Mouse (Mus musculus) thymus, postnatal 14 days (tissue): Measurements from ENCODE around the gene Plpp1.

Experiments
- DNase-seq: peaks from one replicate; pipeline ENCODE4 v3.0.0; 2021

Gene Plpp1

DNA sequence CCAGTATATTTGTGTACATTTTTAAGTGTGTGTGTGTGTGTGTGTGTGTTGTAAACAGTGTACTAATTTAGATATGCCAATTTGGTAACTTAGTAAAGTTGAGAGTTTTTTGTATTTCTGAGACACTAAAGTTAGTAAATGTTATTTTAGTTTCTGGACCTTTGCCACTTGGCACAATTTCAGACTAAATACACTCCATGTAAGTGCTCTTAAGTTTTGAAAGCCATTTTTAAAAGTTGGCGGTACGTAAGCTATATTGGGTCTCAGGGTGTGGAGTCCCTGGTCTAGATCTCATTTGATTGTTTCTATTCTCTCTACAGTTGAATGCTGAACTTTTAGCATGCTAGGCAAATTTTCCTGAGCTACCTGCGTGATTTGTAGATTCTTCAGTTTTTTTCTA is 17.5 kb downstream of the Plpp1 start:
- no peak for DNase-seq

DNA sequence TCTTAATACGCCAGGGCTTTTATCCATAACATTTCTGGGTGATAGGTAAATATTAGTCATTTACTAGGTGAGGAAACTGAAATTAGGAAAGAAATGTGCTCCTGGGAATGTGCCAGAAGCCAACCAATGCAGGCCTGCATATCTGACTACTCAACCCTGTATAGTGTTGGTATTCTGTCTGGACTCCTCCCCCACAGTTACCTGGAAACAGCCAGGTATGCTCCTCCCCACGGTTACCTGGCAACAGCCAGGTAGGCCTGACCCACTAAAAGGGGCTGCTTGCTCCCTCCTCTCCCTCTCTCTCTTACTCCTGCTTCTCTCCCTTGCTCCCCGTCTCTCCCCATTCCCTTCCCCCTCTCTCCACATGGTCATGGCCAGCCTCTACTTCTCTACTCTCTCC is 21.8 kb downstream of the Plpp1 start:
- no peak for DNase-seq

DNA sequence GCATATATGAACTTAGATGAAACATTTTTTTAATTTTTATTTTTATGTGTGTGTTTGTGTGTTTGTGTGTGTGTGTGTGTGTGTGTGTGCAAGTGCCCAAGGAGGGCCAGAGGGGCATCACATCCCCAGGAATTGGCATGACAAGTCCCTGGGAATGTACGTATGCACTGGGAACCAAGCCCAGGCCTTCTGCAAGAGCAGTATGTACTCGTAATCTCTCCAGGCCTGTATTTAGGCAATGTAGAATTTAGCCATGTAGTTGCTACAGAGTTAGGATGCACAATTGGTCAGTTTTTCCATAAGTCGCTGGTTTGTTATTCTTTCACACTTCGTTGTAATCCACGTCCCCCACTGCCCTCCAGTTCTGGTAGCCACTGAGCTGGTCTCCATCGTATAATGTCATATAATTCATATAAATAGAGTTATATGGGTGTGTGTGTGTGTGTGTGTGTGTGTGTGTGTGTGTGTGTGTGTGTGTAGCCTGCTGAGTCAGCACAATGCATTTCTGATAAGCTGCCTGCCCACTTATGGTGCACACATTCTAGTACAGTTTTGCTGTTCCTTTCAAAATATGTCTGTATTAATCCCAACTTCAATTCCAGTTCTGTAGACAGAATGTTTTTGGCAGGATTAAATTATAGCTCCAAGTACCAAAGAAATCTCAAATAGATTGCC is 22.8 kb downstream of the Plpp1 start:
- no peak for DNase-seq

DNA sequence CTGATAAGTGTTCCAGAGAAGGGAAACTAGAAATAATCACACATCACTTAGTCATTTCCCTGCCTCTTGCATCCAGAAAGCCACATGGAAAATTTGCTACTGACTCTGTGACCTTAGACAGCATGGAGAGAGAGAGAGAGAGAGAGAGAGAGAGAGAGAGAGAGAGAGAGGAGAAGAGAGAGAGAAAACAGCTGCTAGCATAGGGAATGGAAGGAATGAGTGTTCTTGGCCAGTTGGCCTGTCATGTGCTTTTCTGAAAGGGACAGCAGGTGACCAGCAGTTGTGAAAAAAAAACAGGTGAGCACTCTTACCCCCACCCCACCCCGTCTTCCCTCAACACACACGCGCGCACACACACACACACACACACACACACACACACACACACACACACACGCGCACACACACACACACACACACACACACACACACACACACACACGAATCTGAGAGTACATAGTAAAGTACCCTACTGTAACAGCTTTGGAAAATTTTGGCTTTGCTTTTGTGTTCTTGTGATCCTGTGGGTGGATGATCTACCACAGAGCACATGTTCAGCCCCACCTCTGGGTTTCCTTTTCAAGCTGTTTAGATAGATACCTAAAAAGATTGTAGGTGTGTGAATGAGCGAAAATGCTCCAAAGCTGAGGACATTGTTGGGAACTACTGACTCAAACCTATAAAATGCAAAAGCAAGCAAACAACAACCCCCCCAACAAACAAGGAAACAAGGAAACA is 23.5 kb downstream of the Plpp1 start:
- no peak for DNase-seq

DNA sequence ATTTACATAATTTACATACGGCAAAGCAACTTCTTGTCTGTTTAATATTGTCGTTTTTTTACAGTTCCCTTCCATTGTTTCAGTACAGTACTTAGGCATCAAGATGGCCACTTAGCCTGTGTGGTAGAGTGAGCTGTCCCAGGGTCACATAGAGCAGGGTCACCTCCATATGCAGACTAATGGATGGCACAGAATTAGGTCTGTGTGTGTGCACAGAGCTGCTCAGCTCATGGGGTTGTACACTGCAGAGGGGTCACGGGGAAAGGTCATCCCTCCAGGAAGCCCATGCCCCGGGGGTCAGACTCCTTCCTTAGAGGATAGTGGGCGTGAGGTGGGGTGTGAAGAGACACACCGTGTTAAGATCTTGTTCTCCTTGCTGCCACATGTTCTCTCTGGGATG is 24.9 kb downstream of the Plpp1 start:
- DNase-seq, result no peak

DNA sequence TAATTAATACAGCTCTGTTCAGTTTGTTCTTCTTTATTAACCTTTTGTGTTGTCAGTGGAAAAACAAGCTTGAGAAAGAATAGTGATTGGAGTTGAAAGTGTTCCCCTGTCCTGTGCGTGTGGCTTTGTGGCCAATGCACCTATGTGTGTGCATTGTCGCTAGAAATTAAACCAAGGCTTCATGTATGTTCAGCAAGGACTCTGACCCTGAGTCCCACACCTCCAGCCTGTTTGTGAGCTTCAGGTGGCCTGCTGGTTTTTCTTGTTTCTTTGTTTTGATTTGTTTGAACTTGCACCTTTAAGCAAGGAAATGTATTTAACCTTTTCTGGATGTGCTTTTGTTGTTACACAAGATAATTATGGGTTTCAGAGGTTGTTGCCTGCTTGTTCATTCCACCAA is 29.0 kb downstream of the Plpp1 start:
- DNase-seq, result no peak

DNA sequence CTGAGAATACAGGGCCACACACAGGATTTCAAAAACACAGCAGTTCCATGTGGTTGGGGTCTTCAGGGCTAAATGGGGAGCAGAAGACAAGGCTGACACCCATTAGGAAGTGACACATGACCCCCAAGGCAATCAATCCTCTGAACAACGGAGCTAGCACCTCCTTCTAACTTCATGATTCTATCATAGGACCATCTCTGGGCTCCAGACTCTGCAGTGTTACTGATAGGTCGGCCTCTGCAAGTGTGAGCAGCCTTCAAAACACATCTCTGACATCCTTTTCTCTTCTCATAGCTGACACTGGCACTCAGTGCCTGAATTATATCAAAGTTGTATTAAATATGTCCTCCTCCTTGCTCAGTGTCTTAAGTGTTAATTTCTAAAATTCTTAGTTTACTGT is 32.0 kb downstream of the Plpp1 start:
- DNase-seq, result no peak

DNA sequence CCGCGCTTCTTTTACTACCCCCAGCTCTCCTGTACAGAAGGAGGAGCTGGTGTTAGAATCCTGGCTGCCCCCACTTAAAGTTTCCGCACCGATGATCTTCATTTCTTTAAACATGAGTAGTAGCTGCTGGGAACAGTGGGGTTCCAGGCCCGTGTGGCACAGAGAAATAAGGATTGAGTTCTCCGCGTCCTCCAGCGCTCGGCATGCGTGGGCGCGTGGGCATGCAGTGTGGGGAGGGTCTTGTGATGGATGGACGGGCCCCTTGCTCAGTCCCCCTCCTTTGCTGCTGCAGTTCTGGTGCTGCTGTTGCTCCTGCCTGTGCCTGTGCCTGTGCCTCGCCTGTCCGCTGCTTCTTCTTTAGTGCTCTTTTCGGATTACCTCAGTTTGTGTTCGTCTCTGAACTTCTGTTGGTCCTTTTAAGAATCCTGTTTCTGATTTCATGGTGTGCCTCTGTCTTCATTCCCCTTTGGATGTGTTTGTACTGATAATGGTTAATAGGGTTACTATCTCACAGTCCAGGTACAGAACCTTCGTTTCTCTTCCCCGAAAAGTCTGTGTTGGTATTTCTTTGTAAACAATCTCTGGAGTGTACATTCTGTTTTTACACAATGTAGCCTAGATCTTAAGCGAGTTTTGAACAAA is 32.8 kb downstream of the Plpp1 start:
- no peak for DNase-seq

DNA sequence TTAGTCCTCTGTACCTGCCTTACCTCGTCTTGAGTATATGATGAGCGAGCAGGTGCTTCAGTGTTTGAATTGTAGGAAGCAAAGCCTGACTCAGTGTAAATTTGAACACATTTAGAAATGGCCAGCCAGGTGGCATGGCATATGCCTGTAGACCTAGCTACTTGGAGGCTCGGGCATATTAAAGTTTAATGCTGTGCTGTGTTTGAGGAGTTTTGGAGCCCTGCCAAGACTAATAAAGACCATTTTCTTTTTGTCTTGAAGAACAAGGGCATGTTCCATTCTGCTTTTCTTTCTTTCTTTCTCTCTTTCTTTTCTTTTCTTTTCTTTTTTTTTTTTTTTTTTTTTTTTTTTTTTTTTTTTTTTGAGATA is 33.3 kb downstream of the Plpp1 start:
- DNase-seq, result no peak

DNA sequence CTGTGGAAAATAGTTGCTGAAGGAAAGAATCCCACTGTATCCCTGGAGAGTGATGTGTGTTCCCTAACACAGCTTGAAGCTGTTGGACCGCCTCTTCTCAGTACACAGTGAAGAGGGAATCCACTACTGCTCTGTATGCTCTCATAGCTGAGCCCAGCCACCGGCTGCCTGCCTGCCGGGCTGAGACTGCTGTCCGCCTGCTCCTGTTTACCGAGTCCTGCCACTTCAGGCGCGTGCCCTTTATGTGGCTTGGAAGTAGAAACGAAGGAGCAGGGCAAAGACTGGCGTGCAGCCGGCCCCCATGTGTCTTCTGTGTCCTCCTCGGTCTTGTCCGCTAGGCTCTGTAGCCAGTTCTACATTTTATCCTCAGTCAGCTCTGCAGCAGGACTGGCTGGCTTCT is 34.5 kb downstream of the Plpp1 start:
- DNase-seq, result no peak

DNA sequence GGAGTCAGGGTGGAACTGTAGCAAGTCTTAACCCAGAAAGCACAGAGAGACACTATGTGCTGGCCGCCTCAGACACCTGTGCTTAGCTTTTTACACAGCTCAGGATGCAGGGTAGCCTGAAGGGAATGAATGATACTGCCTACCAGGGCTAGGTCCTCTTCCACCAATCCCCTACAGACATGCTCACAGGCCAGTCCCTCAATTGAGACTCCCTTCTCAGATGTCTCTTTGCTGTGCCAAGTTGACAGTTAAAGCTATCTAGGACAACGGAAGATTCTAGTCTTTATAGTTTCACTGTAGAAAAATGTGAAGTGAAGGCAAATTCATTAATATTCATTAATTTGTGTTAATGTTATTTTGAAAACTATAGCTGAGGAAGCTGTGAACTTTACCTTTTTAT is 36.4 kb downstream of the Plpp1 start:
- no peak for DNase-seq

DNA sequence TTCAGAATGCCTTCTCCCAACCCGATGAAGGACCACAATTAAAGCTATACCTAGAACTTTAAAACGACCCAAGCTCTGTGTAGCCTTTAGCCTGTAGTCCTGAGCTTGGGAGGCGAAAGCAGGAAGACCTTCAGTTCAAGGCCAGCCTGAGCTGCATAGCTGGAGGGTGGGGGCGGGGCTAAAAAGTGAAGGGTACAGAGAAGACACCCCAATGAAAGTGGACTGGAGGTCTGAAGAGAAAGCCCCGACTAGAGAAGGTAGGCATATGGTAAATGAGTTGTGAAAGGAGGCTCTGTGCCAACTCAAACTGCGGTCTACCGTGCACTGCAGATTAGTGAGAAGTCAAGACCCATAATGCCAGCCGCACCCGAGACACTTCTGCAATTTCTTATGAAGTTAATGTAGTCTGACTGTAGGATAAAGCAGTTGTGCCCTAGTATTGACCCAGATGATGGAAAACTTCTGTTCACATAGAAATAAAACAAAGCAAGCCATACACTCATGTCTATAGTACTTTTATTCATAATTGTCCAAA is 37.1 kb downstream of the Plpp1 start:
- no peak for DNase-seq

DNA sequence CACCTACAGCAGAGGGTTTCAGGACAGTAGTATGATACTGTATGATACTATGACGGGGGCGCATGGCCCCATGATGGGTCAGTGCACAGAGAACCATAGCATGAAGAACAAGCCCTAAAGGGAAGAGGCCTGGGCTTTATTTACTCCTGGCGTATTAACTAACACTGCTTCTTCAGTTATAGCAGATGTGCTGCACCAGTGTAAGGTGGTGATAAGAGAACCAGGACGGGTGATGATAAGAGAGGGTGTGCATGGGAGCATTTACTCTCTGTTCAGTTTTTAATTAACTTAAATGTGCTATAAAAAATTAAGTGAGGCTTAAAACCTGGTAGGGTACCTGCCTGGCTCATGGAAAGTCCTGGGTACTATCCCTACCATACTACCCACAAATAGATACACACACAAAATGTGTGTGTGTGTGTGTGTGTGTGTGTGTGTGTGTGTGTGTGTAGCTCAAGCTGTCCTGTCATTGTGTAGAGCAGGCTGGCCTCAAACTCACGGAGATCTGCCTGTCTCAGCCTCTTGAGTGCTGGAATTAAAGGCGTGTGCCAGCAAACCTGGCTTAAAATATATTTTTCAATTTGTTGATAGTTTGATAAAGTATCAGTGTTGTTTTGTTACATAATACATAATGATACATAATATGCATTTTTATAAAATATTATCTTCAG is 38.1 kb downstream of the Plpp1 start:
- no peak for DNase-seq

DNA sequence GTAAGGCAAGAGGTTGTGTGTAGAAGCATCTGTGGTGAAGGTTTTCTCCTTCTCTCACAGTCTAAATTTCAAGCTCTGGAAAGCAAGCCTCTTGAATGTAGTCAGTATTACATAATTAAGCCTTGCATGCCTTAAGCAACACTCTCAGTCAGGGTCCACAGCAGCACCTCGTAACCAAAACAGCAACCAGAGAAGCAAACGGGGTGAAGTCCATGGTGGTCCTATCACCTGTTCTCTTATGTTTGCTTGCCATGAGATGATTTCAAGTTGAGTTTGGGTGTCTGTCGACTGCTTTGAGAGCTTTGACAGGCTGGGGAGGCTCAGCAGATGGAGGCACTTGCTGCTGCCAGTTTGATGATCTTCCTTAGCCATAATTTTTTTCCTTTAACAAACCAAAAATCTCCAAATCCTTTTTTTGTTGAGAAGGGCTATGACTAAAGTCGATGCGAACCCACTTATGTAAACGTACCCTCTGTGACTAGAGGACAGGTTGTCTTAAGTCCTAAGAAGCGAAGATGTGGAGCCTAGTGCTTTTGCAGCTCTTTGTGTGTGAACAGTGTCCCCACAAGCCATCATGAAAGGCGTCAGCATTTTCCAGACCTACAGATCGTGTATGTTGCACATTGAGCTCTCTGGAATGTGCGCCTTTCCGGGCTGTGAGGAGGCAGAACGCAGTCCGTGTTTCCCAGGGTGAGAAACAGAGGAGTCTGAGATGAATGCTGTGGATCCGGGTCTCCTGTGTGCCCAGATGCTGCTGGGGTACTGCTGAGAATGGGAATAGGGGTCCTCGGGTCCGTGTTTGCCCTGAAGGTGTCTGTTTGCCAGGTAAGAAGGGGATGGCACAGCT is 39.9 kb downstream of the Plpp1 start:
- no peak for DNase-seq

DNA sequence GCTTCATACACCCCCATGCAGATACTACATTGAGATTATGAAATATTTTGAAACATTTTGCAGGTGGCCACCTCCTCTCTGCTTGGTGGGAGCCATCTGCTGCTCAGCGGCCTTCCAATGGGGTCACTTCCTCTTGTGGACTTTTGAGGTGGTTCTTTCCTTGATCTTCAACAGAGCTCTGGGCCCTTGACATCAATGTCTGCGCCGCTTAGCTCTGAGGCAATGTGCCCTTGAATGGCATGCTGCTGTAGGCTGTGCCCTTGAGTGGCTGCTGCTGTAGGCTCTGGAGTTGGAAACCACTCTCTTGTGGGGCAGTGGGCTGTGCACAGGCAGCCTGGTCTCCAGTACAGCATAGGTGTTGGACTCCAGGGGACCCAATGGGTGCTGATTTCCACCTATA is 45.3 kb downstream of the Plpp1 start:
- DNase-seq, result no peak

DNA sequence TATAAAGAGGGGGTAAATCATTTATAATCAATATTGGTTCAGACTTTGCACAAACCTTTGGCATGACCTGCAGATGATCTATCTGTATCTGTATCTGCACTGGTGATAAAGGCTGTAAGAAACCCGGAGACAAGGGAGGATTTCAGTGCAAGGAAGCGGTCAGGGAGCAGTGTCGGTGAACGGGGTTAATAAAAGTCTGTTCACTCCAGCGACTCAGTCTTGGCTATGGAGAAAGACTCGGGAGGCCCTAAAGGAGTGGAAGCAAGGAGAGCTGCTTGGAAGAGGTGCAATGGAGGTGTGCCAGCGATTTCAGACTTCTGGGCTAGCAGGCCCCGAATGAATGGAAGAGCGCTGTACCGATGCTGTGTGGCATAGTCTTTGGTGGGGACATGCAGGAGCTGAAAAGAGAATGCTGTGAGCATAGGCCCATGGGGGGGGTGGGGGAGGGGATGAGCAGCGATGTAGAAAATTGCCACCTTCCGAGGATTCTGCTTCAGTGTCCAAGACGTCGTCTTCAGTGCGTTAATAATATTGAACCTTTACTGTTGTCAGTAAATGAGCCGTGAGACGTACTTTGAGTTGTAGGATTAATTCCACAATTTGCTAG is 53.2 kb downstream of the Plpp1 start:
- no peak for DNase-seq

DNA sequence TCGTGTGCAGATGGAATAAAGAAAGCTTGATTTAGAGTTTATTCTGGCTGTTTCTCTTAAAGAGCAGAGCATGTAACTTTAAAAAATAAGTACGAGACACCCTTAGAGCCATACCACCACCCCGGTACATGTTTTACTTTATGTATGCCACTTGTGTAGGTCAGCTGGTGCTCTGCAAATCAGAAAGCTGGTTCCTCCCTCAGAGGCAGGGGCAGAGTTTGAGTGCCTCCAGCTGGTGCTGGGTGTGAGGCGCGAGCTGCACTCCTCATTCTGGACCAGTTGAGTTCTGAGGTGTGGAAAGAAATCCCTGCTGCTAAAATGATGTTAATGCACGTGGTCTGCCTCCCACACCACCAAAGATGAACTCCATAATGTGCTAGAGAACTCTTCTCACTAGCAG is 53.8 kb downstream of the Plpp1 start:
- DNase-seq, result no peak

DNA sequence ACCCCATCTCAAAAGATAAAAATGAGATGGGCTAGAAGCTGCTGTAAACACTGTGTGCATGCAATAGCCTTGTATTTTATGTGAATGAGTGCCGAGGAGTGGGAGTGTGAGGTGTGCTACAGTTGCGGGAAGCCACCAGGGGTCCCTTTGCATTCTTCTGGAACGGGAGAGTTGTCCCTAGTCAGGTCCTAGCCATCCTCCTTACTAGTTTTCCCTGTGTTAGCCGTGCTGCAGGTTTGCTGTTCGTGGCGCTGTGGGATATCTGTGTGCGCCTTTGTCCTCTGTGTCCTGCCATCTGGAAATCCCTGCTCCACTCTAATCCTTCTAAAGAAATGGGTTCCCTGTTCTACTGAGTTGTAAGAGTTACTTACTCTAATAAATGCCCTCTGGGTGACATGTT is 57.3 kb downstream of the Plpp1 start:
- no peak for DNase-seq

DNA sequence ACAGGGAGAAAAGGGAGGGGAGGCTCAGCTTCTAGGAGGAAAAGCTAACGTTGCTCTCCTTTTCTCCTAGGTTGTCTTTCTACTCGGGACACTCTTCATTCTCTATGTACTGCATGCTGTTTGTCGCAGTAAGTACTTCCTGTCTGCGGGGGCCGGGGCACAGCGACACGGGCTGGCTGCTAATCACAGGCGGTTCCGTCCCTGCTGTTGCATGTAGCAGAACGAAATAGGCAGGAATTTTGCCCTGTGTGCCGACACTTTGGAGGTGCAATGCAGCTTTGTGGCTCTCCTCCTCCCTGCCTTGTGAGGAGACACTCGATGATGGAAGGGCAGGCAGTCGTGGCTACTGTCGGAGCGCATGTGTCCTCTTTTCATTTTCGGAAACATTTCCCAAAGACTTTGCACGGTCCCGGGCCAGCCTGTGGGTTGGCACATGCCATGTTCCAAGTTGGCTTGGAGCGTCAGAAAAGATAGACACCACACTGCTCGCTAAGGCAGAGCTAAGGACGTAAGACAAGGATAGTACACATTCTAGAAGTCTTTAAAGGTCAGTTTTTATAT is 59.1 kb downstream of the Plpp1 start:
- no peak for DNase-seq

DNA sequence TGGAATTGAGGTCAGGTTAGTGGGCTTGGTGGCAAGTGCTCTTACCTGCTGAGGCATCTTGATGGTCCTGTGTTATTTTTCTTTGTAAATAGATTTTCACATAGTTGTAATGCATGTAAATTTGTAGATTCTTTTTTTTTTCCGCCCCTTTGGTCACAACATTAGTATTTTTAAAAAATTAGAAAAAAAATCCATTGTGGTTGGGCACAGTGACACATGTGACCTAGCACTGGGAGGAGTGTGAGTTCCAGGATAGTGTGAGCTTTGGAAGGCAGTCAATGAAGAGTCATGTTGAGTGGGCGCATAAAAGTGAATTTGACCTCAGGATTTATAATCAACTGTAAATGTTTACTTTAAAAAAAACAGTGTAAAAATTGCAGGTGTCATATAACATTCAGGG is 59.8 kb downstream of the Plpp1 start:
- DNase-seq, result no peak

DNA sequence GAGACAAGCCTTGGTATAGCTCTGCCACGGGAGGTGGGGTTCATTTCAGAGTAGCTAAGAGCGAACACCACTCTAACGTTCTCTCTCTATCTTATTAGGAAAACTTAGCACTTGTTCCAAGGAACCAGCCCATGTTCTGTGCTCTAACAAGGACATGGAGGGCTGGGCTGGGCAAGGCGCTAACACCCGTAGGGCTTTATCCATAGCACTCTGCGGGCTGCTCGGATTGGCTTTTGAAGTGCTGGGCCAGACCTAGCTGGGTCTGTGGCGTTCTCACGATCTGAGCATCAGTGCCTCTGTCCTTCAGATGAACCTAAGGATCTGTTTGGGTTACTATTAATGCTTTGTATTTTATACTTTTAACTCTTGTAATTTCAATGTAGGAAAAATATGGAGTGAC is 60.3 kb downstream of the Plpp1 start:
- DNase-seq, result no peak

DNA sequence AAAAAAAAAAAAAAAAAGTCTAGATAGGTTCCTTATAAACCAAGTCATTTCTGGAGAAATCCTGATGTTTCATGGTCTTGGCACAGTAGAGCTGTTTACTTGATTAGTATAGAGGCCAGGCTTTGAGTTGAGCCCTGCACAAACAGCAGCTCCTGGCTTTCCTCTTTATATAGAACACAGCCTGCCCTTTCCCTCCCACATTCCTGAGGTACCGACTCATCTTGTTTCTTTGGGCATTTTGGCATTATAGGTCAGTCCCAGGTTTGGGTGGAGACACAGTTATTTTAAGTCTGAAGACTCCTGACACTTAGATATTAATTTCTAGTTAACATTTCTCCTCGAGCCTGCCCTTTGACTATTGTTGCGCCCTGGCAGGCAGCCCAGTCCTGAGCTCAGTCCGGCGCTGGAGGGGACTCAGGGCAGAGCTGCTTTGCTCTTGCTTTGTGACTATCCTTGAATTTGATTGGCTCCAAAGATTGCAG is 61.3 kb downstream of the Plpp1 start:
- DNase-seq, result no peak
